Mouse (Mus musculus) neutrophil, adult 5-6 weeks (primary cell): ENCODE results near the gene Supt7l. TPM values are rescaled to one million over a fixed set of nuclear protein-coding genes. Genes with fewer than 3 reads are reported as not detected.
"Not testable (repeated sequence)": the region's sequence is repeated elsewhere in the genome, so short reads cannot be mapped to it uniquely, and the experiment has no call there.

ENCODE experiments used
- ATAC-seq: fragments of 151-379, 151-347 bp; 2 replicates; pipeline ENCODE4 v1.8.0; 2017; ENCODE audit warnings: mild to moderate bottlenecking, moderate TSS enrichment; ENCODE audit not compliant: insufficient number of reproducible peaks, poor library complexity, low FRiP score, severe bottlenecking; ENCODE audit errors: extremely low read depth
- total RNA-seq: library from RNA; stranded (forward); fragments of 200-1000 nt; gene quantifications from 2 replicates; pipeline ENCODE4 v1.2.3, GENCODE M21; 2017

The Supt7l gene
- total RNA-seq: 15.3 and 16.2 TPM in 2 replicates

DNA sequence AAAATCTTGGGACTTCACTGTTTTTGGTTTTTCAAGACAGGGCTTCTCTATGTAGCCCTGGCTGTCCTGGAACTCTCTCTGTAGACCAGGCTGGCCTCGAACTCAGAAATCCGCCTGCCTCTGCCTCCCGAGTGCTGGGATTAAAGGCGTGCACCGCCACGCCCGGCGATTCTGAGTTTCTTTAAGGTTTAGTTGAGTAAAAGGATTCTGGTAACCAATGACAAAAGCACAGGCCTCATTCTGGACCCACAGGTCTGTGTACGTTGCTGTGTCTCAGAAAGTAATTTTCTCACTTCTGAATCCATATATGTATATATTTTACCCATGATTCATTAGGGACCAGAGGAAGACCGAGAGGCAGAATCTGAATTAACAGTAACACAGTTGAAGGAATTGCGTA lies at the start of gene Supt7l:
Gene Supt7l (minus strand): TSS at position 101 of the 400 bp plus-strand sequence.
- ATAC-seq: not testable (repeated sequence)

DNA sequence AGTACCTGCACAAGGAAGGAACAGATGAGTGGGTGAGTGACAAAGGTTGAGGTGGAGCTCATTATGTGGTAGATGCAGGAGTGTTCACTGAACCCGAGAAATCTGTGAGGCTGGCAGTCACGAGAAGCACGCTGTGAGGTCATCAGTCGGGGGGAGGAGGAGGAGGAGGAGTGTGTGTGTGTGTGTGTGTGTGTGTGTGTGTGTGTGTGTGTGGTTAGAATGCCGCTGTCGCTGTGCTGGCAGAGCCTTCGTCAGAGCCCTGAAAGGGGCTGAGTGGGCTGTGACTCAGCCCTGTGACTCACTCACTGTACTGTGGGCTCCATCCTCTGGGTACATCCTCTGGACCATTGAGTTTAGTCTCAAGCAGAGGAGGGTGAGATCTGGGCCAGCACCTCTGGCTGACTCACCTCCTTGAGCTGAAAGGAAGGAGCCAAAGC lies 49.0 kb upstream of the Supt7l start:
- peak; percentile 45; the same call in 1 of the 2 replicates for ATAC-seq

DNA sequence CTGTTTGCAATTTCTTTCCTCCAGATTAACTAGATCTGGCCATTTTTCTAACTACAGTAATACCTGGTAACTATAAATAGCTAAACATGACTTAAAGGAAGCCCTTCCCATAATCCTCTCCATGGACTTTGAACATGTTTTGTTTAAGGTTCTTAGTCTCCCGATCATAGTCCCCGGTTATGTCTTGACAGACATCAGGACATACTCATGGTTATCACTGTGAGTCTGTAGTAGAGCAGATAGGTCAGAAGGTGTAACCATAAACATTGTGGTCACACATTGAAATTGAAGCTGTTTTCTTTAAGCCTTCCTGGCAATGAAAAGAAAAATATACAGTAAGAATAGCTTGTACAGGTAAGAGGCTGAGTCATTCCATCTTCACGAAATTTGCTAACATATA lies 46.1 kb upstream of the Supt7l start:
- ATAC-seq: no peak

DNA sequence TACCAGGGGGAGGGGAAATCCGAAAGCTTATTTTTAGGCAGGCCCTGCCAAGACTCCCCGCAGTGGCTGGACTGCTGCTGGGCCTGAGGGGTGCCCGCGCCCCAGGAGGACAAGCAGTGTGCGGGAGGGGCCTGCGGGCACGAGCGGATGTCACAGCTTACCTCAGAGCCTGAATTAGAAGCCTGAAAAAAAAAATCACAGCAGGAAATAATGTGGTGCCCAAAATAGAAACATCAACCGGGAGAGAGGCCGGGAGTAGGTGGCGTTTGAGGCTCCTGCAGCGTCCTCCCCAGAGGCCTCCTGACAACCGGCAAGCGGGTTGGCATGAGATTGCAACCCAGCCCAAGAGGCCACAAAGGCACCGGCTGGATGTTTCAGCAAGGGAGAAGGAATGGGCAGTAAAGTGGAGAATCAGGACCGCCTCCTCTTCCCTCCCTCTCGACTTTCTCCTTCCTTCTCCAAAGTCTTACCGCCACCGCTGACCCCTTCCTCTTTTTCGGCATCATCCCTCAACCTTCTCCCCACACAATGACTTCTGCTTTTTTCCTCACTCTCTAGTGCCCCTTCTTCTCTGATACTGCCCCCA lies 43.5 kb upstream of the Supt7l start:
- peak; percentile 90 for ATAC-seq

DNA sequence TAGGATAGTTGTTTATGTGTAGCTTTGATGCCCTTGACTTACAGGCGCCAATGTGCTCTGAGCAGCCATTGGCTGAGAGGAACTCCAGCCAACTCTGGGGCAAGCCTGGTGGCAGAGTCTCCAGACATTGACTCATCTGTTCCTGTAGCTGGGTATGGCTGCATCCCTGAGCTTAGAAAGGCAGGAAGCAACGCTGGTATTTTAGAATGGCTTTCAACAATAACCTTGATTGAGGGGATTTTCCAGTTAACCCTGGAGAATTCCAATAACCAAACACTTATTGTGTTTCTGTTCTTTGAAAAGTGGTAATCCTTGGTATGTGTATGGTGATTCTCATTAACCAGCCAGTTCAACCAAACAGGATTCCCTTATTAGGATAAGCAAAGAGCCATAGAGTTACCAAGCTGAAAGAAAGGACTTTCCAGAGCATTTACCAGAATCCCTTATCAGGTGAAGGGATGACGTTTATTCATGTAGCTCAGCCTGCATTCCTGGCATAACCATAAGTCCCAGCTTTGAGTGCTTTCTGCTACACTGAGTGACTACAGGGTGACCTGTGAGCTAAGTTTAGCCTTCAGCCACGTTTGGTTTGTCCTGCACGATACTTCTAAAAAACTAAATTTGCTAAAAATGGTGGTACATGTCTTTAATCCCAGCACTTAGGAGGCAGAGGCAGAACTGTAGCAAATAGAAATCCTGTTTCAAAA lies 40.5 kb upstream of the Supt7l start:
- no peak for ATAC-seq

DNA sequence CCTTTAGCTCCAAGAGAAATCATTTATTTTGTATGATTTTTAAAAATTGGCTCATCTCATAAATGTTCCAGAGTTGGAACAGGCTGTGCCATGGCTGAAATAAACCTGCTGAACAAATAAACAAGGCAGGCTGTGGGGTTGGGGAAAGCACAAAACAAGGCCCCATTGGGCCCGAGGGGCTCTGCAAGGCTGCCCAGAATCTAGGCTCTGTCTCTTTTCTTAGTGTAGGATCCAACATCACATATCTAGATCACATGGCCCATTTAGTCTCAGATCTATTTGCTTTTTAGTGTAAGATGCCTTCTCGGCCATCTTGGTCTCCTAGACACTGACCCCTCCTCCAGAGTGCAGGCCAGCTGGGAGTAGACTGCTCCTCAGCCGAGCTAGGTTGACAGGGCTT lies 38.9 kb upstream of the Supt7l start:
- ATAC-seq: no peak

DNA sequence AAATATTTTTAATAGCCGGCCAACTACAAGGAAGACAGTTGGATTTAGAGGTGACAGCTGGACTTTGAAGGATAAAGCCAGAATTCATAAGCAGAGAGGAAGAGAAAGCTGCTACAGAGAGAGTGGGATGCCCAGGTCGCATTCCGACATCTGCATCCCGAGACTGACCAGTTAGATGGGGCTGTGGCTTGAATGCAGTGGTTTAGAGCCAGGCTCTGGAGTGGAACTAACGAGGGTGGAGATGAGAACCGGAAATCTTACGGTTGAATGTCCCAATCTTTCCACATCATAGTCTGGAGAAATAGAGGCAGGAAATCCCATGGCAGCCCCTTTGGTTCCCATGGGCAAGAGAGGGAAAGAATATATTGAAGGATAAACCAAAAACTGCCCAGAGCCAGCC lies 38.4 kb upstream of the Supt7l start:
- no peak for ATAC-seq

DNA sequence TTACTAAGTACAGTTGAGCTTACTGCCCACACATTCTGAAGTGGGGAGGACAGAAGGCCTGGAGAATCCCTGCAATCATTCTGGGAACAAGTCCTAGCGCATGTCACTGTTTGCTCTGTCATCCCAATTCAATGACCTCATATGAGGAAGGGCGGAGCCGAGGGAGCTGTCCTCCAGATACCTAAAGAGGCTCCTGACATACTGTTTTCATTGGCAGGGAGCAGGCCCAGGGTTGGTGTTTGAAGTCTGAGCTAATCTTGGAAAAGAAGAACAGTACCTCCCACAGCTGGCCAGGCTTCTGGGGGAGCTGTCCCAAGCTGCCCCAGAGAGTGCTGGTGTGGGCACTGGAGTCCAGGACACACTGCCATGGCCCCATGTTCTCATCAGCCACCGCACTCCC lies 37.4 kb upstream of the Supt7l start:
- ATAC-seq: no peak

DNA sequence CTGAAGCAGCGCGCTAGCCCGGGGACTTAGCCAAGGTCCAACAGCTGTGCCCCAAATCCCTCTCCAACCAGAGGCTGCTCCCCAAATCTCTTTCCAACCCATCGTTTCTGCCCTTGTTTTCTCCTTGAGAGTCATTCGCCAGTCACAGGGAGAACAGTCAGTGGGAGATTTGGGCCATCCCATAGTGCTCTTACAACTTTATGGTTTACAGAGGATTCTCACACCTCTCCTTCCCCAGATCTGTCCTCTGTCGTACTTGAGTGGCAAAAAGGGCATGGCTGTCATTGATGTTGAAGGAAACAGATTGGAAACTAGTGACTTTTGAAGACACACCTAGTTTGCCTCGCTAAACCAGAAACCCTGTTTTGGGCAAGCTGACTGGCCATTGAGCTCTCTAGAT lies 36.3 kb upstream of the Supt7l start:
- no peak for ATAC-seq

DNA sequence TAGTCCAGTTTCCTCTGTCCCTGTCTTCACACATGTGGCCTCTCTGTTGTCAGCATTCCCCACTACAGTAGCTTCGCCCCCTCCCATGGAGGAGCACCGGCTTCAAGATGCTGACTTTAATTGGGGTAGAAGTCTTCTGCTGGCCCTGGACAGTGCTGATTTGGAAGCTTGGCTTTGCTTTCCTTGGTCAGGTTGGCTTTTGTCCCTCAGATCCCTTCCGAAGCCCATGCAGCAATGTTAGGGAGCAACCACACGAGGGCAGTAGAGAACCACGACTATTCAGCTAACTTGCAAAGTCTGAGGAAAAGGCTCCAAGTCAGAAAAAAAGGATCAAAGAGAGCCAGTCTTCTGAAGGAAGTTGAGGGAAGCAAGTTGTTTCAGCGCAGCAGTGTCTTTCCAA lies 35.9 kb upstream of the Supt7l start:
- peak; percentile 76 for ATAC-seq

DNA sequence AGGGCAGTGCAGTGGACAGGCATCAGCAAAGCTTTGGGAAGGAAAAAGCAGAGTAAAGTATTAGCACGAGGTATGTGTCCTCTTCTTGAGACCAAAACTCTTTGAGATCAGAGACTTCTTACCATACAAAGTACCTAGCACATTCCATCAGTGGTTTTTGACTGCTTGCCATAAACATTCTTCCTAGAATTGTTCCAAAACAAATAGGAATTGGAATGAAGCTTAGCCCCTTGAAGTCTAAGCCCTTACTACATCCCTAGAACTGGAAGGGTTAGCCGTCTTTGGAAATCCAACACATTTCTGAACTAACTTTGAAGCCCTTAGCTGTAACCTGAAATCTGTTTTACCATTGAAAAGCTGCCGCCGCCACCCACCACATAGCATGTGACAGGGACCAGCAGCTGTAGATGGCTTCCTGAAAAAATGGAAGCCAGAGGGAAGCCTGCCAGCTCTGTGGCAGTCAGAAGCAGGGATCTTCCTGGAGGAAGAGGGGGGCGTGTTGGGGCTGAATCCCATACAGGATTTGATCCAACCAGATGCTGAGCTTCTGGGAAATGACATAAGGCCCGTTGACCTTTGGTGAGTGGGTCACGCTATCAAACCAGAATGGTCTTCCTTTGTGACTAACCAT lies 34.5 kb upstream of the Supt7l start:
- no peak for ATAC-seq

DNA sequence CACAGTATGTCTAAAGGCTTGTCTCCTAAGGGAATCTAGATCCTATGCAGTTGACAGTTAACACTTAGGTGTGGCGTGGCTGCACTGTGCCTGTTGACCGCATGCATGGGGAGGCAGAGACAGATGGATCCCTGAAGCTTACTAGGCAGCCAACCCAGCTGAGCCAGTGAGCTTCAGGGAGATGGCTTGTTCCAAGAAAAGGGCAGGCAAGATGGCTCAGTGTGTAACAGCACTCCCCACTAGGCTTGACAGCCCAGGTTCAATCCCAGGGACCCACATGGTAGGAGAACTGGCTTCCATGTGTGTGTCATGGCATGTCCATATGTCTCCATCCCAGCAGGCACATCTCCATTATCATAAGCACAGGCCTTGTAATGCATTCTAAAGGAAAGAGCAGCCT lies 32.7 kb upstream of the Supt7l start:
- no peak for ATAC-seq

DNA sequence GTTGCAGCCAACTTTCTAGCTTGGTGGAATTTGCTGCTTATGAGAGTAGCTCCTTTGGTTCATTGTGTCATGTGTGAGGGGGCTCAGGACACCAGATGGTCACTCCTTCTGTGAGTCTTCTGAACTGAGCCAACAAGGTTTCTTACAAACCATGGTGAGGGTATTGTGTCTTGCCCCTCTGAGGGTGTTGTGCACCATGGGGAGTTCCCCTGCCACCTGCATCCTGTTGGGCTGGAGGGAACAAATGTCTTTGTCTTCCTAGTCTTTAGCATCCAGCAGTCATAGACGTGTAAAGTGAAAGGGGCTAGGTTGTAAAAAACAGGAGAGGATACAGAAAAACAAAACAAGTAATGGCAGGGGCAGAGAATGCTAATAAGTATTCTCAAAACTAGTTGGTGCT lies 31.8 kb upstream of the Supt7l start:
- ATAC-seq: no peak

DNA sequence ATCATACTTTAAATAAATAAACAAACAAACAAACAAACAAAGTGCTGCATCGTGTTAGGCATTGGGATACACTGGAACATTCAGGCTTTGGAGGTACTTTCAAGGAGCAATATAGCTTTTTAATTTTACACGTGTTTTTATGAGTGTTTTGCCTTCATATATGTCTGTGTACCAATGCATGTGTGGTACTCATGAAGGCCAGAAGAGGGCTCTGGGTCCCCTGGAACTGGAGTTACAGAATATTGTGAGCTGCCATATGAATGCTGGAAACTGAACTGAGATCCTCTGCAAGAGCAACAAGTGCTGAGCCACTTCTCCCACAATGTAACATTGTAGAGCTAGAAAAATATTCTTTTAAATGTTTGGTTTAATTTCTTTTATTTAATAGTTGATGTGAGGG lies 7.6 kb upstream of the Supt7l start:
- no peak for ATAC-seq

DNA sequence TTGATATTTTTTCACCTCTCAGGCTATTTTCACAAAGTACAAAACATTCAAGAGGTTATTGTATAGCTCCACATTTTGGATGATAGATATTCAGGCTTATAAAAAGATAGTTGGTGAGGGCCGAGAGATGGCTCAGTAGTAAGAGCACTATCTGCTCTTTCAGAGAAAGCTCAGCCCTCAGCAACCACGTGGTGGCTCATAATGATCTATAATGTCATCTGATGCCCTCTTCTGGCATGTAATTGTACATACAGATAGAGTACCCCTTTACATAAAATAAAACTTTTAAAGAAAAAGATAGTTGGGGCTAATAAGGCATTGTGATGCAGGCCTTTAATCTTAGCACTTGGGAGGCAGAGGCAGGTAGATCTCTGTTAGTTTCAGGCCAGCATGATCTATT lies 953 bp upstream of the Supt7l start:
- peak; percentile 32; the same call in 1 of the 2 replicates for ATAC-seq

DNA sequence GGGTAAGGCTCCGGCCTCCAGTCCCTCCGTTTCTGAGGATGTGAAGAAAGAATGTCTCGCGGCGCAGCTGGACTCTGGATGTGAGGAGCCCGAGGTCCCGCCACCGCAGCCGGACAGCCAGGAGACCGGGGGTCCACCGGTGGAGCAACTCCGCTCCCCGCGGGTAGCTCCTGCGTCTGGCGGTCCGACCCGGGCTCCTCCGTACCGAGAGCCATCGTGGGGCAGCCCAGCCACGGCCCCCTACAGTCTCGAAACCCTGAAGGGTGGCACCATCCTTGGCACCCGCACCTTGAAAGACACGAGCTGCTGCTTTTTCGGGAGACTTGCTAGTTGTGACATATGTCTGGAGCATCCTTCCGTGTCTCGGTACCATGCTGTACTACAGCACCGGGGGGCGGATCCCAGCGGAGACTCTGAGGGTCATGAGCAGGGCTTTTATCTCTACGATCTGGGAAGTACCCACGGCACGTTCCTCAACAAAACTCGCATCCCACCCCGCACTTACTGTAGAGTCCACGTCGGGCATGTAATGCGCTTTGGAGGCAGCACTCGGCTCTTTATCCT lies 408 bp downstream of the Supt7l start:
- no peak for ATAC-seq

DNA sequence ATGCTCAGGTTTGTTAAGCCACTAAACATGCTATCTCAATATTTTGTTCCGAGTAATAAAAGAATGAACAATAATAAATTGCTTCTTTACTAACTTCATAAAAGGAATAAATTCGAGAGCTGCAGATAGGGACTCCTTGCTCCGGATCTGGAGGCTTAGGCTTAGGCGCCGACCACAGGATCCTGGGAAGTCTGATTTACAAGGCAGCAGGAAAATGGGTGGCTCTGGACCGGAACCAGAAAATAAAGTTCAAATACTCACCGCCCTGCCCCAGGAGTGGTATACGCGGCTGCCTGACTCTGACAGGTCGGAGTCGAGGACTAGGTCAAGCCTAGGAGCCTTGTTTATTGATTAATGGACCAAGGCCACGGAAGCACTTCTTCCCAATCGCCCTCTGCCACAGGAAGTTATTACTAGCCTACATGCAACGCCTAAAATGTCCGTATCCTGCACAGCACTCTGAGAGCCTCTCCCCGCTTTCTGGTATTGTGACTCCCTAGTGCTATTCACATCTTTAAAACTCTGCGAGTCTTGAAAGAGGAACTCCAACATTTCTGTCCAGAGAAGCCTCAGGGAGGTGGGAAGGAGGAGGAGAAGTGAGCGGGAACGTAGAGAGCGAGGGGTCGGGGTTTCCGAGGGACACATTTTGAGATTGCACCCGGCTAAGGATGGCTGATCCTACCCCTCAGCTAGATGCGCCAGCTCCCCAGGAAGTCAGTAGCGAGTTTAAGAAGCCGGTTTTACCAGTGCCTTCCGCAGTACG lies 1.1 kb downstream of the Supt7l start, which contains the start of gene Slc4a1ap:
Gene Slc4a1ap (plus strand): TSS at position 642 of the 763 bp plus-strand sequence.
- peak; percentile 74 for ATAC-seq

DNA sequence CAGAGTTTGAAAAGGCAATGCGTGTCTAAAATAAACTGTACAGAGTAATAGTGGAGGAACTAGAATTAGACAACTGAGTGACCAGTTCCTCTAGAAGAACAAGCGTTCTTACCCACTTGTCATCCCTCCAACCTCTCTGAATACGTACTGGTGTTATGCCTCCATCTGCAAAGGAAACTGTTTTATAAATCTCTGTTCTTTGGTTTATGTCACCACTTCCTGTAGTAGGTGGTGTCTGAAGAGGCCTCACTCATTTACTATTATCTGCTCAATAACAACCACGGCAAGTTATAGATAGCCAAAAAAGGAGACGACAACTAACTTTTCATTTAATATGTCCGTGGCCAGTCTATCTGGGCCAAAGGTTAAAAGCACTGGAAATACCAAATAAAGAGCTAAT lies 7.1 kb downstream of the Supt7l start:
- no peak for ATAC-seq

DNA sequence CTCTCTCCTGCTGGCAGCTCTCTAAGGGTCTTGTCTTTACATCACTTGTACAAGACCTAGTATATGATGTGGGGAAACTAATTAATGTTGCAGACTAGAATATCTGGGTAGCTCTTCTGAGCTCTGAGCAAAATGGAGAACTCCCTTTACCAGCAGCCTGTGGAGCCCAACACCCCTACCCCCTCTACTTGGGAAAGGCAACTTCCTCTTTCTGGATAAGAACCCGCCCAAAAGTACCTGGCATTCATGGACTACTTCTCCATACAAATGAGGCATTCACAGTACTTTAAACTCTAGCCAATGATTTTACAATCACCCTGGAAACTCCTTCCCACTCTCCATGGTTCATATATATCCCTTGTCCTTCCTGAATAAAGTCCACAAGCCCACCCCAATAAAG lies 15.1 kb downstream of the Supt7l start:
- ATAC-seq: peak; percentile 70
